Mouse (Mus musculus) forebrain, embryonic 10.5 days (tissue): ENCODE data around the gene Pigp. TPM values are rescaled to one million over a fixed set of nuclear protein-coding genes. Genes with fewer than 3 reads are reported as not detected.
"Not testable (repeated sequence)": the region's sequence is repeated elsewhere in the genome, so short reads cannot be mapped to it uniquely, and the experiment has no call there.

Experiments used
- DNase-seq: peaks from one replicate; pipeline ENCODE4 v3.0.0-alpha.2; 2017; ENCODE audit warnings: low spot score; ENCODE audit errors: extremely low spot score
- H3K27ac ChIP-seq: fragments of 300-500 bp; sonication (generic); 2 replicates; pipeline ENCODE4 v1.5.1; 2016; ENCODE audit warnings: mild to moderate bottlenecking
- H3K27me3 ChIP-seq: fragments of 300-500 bp; sonication (generic); 2 replicates; pipeline ENCODE4 v1.6.1; 2016; ENCODE audit warnings: mild to moderate bottlenecking; ENCODE audit not compliant: poor library complexity, severe bottlenecking
- H3K36me3 ChIP-seq: fragments of 300-500 bp; sonication (generic); replicated peaks from 2 replicates; pipeline ENCODE4 v1.6.1; 2016; ENCODE audit warnings: mild to moderate bottlenecking, moderate library complexity
- H3K4me1 ChIP-seq: fragments of 300-500 bp; sonication (generic); 2 replicates; pipeline ENCODE4 v1.6.1; 2016
- H3K4me3 ChIP-seq: fragments of 300-500 bp; sonication (generic); 2 replicates; pipeline ENCODE4 v1.5.1; 2016; ENCODE audit warnings: mild to moderate bottlenecking, moderate library complexity
- H3K9me3 ChIP-seq: fragments of 300-500 bp; sonication (generic); 2 replicates; pipeline ENCODE4 v1.6.1; 2016; ENCODE audit warnings: mild to moderate bottlenecking, moderate library complexity
- WGBS: fragments of 180-500 bp; shearing (Covaris S2); methylation state at CpG from one replicate; pipeline ENCODE4 v1.1.7; 2016; 5-methylcytosine and 5-hydroxymethylcytosine counted together
- polyA plus RNA-seq: library from polyadenylated mRNA; unstranded; fragments of >200 nt; fragmentation: Nextera tagmentation; extraction: Ambion mirVana; gene quantifications from 2 replicates; pipeline ENCODE4 v1.2.1, GENCODE M21; 2016

Gene Pigp
- polyA plus RNA-seq, 1 experiment from 2014 or later: 94.9 TPM

DNA sequence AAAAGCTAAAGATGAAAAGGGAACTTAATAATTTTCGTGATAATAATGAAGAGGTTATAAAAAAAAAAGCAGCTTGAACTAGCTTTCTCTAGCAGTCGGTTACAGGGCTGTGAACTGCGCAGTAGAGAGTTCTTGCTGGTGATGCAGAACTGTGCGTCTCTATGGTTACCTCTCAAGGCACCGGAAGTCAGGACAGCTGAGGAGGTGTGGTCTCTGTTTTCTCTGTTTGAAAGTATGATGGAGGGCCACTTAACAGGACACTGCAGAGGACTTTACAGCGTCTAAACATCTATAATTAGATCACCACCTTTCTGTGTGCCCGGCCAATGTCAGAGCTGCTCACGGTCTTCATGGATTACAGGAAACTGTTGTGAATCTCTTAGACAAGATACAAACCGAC is 17.2 kb downstream of the Pigp start:
- no peaks in the 10 kb centered on the region for H3K9me3 ChIP-seq
- H3K27ac ChIP-seq: no peak overlapping the region
- 71% methylated on average over 9 of the region's 9 CpGs for WGBS
- no peaks in the 10 kb centered on the region for H3K27me3 ChIP-seq
- H3K36me3 ChIP-seq: no peaks in the 10 kb centered on the region
- no peak for DNase-seq
- H3K4me1 ChIP-seq: peaks cover 28% of the 10 kb centered on the region
- no peak overlapping the region for H3K4me3 ChIP-seq

DNA sequence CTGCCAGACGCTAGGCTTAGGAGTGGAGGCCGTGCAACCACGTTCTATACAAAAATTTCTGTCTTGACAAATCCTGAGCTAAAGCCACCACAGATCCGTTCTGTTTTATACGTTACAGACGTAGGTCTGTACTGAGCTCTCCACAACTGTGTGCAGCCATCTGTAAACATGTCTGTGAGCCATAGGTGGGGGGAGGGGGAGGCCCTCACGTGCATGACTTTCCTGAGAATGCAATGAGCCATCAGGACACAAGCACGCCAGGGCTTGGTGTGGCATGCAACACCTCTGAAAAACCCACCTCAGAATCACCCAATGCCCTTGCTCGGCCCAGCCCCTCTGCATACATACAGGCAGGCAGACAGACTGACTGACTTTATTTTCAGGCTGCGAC is 21.4 kb downstream of the Pigp start:
- 87% methylated on average over 10 of the region's 10 CpGs for WGBS
- H3K9me3 ChIP-seq: no peaks in the 10 kb centered on the region
- no peak overlapping the region for H3K4me3 ChIP-seq
- H3K4me1 ChIP-seq: peaks cover 19% of the 10 kb centered on the region
- H3K27me3 ChIP-seq: no peaks in the 10 kb centered on the region
- no peaks in the 10 kb centered on the region for H3K36me3 ChIP-seq
- no peak overlapping the region for H3K27ac ChIP-seq
- no peak for DNase-seq

GRCm38 (mm10) chr16:94349588-94350286 is 21.9 kb downstream of the Pigp start:
- Histone ChIP-seq H3K4me3 (no peak overlapping the region), H3K27ac (no peak overlapping the region), H3K36me3 (no peaks in the 10 kb centered on the region), H3K9me3 (no peaks in the 10 kb centered on the region), H3K27me3 (no peaks in the 10 kb centered on the region), H3K4me1 (peaks cover 19% of the 10 kb centered on the region)
- DNase-seq: no peak
- WGBS: 81% methylated on average over 11 of the region's 11 CpGs

GRCm38 (mm10) chr16:94348779-94349178 is 22.9 kb downstream of the Pigp start:
- WGBS: 86% methylated on average over 2 of the region's 2 CpGs
- H3K4me3 ChIP-seq: no peak overlapping the region
- H3K27ac ChIP-seq: no peak overlapping the region
- H3K27me3 ChIP-seq: no peaks in the 10 kb centered on the region
- H3K4me1 ChIP-seq: peaks cover 14% of the 10 kb centered on the region
- DNase-seq: no peak
- no peaks in the 10 kb centered on the region for H3K36me3 ChIP-seq
- H3K9me3 ChIP-seq: no peaks in the 10 kb centered on the region

DNA sequence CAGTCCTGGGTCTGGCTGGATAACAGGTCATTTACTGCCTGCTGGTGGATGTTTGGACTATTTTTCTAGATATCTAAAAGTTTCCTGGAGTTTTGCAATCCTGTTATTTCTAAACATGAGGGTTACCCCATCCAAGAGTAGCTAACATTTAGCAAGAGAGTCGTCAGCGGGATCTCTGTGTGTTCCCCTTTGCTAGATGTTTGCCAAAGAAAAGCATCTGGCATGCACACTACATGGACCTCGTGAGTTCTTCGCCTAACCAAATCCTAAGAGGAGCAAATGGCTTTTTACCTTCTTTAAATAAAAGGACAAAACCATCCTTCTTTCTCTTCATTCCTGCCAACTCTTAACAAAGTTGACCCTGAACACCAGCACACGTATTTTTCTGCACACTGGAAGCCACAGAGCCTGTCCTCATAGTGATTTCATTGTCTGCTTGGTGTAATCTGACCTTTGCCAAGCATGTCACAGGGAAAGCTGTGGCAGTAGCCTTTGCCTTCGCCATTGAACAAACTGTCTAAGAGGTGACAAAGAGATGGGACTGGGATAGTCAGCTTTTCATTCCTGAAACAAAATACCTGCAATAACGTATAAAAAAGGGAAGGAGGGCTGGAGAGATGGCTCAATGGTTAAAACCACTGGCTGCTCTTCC is 24.4 kb downstream of the Pigp start:
- H3K9me3 ChIP-seq: no peaks in the 10 kb centered on the region
- no peak overlapping the region for H3K27ac ChIP-seq
- WGBS: 80% methylated on average over 7 of the region's 7 CpGs
- no peaks in the 10 kb centered on the region for H3K36me3 ChIP-seq
- no peak for DNase-seq
- no peaks in the 10 kb centered on the region for H3K27me3 ChIP-seq
- H3K4me3 ChIP-seq: no peak overlapping the region
- H3K4me1 ChIP-seq: peaks cover 10% of the 10 kb centered on the region; the same call in 1 of the 2 replicates

GRCm38 (mm10) chr16:94345733-94346132 is 25.9 kb downstream of the Pigp start:
- Histone ChIP-seq H3K36me3 (no peaks in the 10 kb centered on the region), H3K9me3 (no peaks in the 10 kb centered on the region), H3K27me3 (no peaks in the 10 kb centered on the region), H3K4me3 (no peak overlapping the region), H3K4me1 (peaks cover 10% of the 10 kb centered on the region; the same call in 1 of the 2 replicates), H3K27ac (no peak overlapping the region)
- WGBS: 83% methylated on average over 1 of the region's 1 CpGs
- no peak for DNase-seq

- not testable (repeated sequence) for H3K4me1 ChIP-seq, H3K9me3 ChIP-seq, H3K36me3 ChIP-seq, H3K27ac ChIP-seq, H3K4me3 ChIP-seq, DNase-seq, H3K27me3 ChIP-seq
- 93% methylated on average over 22 of the region's 22 CpGs for WGBS
These were observed 32.2 kb downstream of the Pigp start for GRCm38 (mm10) chr16:94339164-94340160.

DNA sequence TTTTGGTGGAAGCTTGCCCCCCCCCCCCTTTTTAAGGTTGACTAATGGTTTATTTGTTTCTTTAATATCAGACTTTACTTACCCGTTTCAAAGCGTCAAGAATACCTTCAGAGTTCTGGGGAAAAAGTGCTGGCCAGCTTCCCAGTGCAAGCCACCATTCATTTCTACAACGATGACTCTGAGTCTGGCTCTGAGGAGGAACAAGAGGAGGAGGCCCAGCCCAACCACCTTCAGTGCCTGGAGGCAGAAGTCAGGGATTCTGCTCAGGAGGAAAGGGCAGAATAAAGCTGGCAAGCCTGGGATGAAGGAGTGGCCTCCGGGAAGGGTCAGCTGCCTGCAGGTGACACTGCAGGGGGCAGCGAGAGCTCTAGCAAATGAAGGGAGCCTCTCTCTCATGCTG is 36.0 kb downstream of the Pigp start:
- peaks cover 8% of the 10 kb centered on the region for H3K27me3 ChIP-seq
- H3K36me3 ChIP-seq: no peaks in the 10 kb centered on the region
- no peaks in the 10 kb centered on the region for H3K9me3 ChIP-seq
- no peak for DNase-seq
- 43% methylated on average over 5 of the region's 5 CpGs for WGBS
- peaks cover 7% of the 10 kb centered on the region for H3K4me1 ChIP-seq
- H3K4me3 ChIP-seq: no peak overlapping the region
- H3K27ac ChIP-seq: no peak overlapping the region

- no peak overlapping the region for H3K4me3 ChIP-seq
- H3K36me3 ChIP-seq: no peaks in the 10 kb centered on the region
- H3K4me1 ChIP-seq: peaks cover 39% of the 10 kb centered on the region
- peaks cover 46% of the 10 kb centered on the region for H3K27me3 ChIP-seq
- DNase-seq: peak; percentile 39
- 61% methylated on average over 5 of the region's 5 CpGs for WGBS
- H3K27ac ChIP-seq: no peak overlapping the region
- no peaks in the 10 kb centered on the region for H3K9me3 ChIP-seq
These were observed 39.8 kb downstream of the Pigp start for GRCm38 (mm10) chr16:94331886-94332252.

DNA sequence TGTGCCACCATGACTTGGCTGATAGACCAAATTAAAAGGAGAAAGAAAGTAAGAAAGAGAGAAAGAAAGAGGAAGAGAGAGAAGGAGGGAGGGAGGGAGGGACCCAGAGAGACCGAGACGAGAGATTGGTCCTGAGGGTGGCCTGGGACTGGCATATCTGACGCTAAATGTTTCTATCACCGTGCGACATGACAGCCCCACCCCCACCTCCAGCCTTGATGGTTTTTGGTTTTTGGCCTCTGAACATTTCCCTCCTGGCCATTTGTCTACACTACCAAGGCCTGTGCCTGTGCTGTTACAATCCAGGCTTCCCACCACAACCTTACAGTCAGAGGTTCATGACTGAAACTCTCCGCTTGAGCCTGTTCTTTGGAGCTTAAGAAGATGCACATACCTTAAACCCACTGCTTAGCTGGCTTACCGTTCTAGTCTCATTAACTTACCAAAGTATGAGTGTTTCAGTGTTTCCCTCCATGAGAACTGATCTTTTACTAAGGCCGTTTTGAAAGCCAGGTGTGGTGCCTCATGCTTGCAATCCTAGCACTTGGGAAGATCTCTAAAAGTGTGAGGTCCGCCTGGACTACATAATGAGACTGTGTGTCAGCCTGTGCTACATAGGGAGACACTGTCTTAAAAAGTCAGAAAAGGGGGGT is 40.3 kb downstream of the Pigp start:
- Histone ChIP-seq H3K27ac (no peak overlapping the region), H3K9me3 (no peaks in the 10 kb centered on the region), H3K36me3 (no peaks in the 10 kb centered on the region), H3K27me3 (peaks cover 51% of the 10 kb centered on the region), H3K4me3 (no peak overlapping the region), H3K4me1 (peaks cover 39% of the 10 kb centered on the region)
- no peak for DNase-seq
- WGBS: 85% methylated on average over 9 of the region's 9 CpGs

DNA sequence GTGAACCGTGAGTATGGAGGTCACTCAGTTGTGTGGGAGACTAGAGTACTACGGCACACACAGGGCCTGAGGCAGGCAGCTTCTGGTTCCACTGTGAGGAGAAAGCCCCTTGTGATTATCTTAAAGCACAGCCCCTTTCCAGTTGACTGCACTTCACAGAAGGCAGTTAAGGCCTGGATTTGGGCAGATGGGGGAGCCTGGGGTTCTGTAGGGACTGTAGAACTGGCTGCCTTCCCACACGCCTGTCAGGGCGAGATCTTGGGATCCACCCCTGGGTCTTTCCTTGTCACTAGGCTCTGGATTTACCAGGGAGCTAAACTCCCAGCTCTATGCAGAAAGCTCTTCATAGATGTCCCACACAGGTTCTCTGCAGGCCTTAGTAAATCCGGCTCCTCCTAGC is 41.2 kb downstream of the Pigp start:
- no peak for DNase-seq
- Histone ChIP-seq H3K27ac (peak overlapping the region; percentile 3; the same call in 1 of the 2 replicates), H3K4me3 (no peak overlapping the region), H3K27me3 (peaks cover 60% of the 10 kb centered on the region), H3K4me1 (peaks cover 35% of the 10 kb centered on the region), H3K36me3 (no peaks in the 10 kb centered on the region), H3K9me3 (no peaks in the 10 kb centered on the region)
- WGBS: 34% methylated on average over 5 of the region's 5 CpGs
